Mouse (Mus musculus): Measurements from ENCODE around the gene Vegfa. TPM values are rescaled to one million over a fixed set of nuclear protein-coding genes. Genes with fewer than 3 reads are reported as not detected.

Vegfa gene
- polyA plus RNA-seq (2015; fragmentation: Nextera tagmentation; extraction: Ambion mirVana): 2.8 and 4.1 TPM in 2 replicates

DNA sequence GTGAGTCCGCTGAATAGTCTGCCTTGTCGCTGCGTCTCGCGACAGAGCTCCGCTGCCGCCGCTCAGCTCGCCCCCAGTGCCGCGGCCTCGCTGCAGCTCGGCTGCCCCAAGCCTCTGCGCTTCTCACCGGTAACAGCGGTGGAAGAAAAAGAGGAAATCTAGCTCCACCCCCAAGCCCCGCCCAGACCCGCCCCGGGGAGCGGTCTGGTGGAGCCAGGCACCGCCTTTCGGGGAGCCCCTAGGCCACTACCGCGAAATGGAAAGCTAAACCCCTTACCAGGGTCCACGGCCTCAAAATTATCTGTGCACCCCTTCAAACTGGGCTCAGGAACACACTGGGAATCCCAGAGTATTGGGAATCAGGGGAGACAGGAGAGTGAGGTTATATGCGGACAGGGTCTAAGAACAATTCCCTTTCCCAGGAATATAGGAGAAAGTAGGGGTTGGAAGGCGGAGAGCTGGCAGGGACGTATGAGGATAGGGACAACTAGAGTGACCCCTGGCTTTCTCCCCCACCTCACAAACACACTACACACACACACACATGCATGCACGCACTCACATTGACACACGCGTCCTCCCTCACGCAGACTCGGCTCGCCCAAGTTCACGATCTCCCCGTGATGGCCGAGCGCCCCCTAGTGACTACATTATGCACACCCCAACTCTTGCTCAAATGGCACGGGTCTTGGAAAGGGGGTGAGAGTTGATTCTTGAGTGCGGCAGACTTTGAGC, at the start of gene Vegfa:
Gene Vegfa, minus strand, starts transcription at position 113 of the 735 bp plus-strand sequence.
- peak within 1 kb of the TSS; percentile 91 for H3K27ac ChIP-seq
- H3K4me2 ChIP-seq: peak within 1 kb of the TSS; percentile 95
- peaks cover 7% of the 10 kb centered on the region; the same call in 1 of the 2 replicates for H3K27me3 ChIP-seq
- ATAC-seq (ENCODE audit: low FRiP score): peak; percentile 82
- H3K4me3 ChIP-seq: peak within 1 kb of the TSS; percentile 86
- no peaks in the 10 kb centered on the region for H3K9me3 ChIP-seq
- H3K9ac ChIP-seq: peak within 1 kb of the TSS; percentile 93
- H3K36me3 ChIP-seq: no peaks in the 10 kb centered on the region
- peaks cover 44% of the 10 kb centered on the region for H3K4me1 ChIP-seq (replicated peaks)
- WGBS: under 1% methylated on average over 40 of the region's 40 CpGs

DNA sequence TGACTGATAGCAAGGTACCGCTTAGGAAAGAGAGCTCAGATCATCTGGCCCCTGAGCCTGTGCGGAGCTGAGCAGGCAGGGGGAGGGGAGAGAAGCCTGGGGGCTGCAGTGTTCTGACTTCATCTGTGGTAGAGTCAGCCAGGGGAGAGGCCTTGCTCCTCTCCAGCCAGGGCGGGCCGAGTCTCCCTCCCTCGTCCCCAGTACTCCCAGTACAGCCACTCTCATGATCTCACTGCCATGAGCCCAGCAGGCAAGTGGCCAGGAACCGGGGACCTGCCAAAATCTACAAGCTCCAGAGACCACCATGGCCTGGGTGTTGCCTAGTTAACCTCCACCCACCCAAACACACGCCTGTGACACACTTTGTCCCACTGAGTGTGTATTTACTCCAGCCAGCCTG, 49.5 kb upstream of the Vegfa start:
- Histone ChIP-seq H3K4me2 (no peak overlapping the region), H3K27me3 (0 out of 2 replicates have a peak, but pooled peaks cover 3% of the 10 kb centered on the region), H3K9me3 (no peaks in the 10 kb centered on the region), H3K36me3 (no peaks in the 10 kb centered on the region), H3K4me3 (no peak overlapping the region), H3K9ac (no peak overlapping the region), H3K27ac (no peak overlapping the region), H3K4me1 (replicated peaks) (peaks cover 27% of the 10 kb centered on the region)
- 67% methylated on average over 7 of the region's 7 CpGs for WGBS
- ATAC-seq (ENCODE audit: low FRiP score): no peak

- no peak overlapping the region for H3K9ac ChIP-seq
- no peaks in the 10 kb centered on the region for H3K9me3 ChIP-seq
- no peak for ATAC-seq (ENCODE audit: low FRiP score)
- H3K4me2 ChIP-seq: no peak overlapping the region
- 0 out of 2 replicates have a peak, but pooled peaks cover 3% of the 10 kb centered on the region for H3K27me3 ChIP-seq
- H3K27ac ChIP-seq: no peak overlapping the region
- H3K4me1 ChIP-seq (replicated peaks): peaks cover 22% of the 10 kb centered on the region
- 58% methylated on average over 5 of the region's 5 CpGs for WGBS
- no peaks in the 10 kb centered on the region for H3K36me3 ChIP-seq
- H3K4me3 ChIP-seq: no peak overlapping the region
Measured at GRCm38 (mm10) chr17:46081042-46081441, 48.9 kb upstream of the Vegfa start.

DNA sequence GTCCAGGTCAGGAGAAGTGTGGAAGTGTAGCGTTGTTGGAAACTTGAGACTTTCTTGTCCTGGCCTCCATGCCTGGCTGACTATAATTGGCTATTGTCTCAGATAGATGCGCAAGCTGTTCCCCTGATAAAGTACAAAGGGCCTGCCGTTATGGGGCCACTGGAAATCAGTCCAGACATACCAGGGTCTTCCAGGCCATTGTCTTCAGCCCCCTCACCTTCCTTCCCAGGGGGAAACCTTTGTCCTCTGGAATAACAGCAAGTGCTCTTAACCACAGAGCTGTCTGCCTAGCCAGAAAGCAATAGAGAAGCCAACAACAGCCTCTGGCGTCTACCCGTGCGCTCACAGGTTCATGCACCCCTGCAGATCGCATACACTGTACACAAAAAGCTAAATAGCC, 48.2 kb upstream of the Vegfa start:
- H3K9me3 ChIP-seq: no peaks in the 10 kb centered on the region
- no peak overlapping the region for H3K4me2 ChIP-seq
- H3K27me3 ChIP-seq: 0 out of 2 replicates have a peak, but pooled peaks cover 3% of the 10 kb centered on the region
- 37% methylated on average over 7 of the region's 7 CpGs for WGBS
- ATAC-seq (ENCODE audit: low FRiP score): no peak
- H3K9ac ChIP-seq: no peak overlapping the region
- no peak overlapping the region for H3K27ac ChIP-seq
- H3K4me3 ChIP-seq: no peak overlapping the region
- H3K4me1 ChIP-seq (replicated peaks): peaks cover 22% of the 10 kb centered on the region
- no peaks in the 10 kb centered on the region for H3K36me3 ChIP-seq

DNA sequence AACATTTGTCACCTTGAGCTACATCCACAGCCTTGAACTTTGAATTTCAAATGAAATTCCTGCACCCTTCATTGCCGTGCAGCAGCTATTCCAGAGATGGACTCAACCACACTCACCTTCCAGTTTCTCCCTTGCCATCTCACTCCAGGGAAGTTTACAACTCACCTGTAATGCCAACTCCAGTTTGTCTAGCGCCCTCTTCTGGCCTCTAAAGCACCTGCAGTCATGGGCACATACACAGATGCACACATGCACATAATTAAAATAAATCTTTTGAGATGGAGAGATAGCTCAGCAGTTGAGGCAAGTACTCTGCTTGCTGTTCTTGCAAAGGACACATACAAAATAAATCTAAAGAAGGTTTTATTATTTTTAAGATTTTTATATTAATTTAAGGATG, 46.9 kb upstream of the Vegfa start:
- H3K4me2 ChIP-seq: no peak overlapping the region
- H3K4me1 ChIP-seq (replicated peaks): peaks cover 13% of the 10 kb centered on the region
- no peaks in the 10 kb centered on the region for H3K36me3 ChIP-seq
- H3K9ac ChIP-seq: no peak overlapping the region
- H3K27me3 ChIP-seq: 0 out of 2 replicates have a peak, but pooled peaks cover 3% of the 10 kb centered on the region
- no peaks in the 10 kb centered on the region for H3K9me3 ChIP-seq
- H3K27ac ChIP-seq: no peak overlapping the region
- 66% methylated on average over 2 of the region's 2 CpGs for WGBS
- H3K4me3 ChIP-seq: no peak overlapping the region
- ATAC-seq (ENCODE audit: low FRiP score): no peak

DNA sequence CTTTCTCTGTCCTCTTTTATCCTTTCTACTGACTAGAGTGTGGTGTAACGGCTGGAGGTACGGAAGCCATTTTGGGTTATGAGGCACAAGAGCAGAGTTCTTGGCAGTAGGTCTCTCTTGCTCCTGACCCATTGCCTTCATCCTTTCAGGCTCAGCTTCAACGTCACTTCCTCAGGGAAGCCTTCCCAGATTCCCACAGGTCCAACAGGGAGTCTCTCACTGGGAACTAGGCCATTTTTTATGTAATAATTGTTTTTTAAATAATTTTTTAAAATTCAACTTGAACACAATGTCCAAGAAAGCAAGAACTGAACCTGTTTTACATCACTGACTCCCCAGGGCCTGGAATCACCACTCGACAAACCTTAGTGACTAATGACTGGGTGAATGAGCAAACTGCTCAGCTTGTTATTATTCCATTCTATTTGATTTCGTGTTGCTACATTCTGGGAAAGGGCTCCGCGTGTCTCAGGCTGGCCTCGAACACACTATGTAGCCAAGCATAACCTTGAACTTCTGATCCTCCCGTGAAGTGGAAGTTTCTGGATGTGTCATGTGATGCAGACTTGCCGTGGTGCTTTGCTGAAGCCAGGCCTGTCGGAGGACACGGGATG, 45.9 kb upstream of the Vegfa start:
- no peak overlapping the region for H3K27ac ChIP-seq
- peaks cover 7% of the 10 kb centered on the region; the same call in 1 of the 2 replicates for H3K4me1 ChIP-seq (replicated peaks)
- 94% methylated on average over 12 of the region's 12 CpGs for WGBS
- no peak overlapping the region for H3K9ac ChIP-seq
- H3K9me3 ChIP-seq: no peaks in the 10 kb centered on the region
- no peak for ATAC-seq (ENCODE audit: low FRiP score)
- H3K4me3 ChIP-seq: no peak overlapping the region
- H3K4me2 ChIP-seq: no peak overlapping the region
- 0 out of 2 replicates have a peak, but pooled peaks cover 3% of the 10 kb centered on the region for H3K27me3 ChIP-seq
- H3K36me3 ChIP-seq: no peaks in the 10 kb centered on the region

GRCm38 (mm10) chr17:46076260-46076551, 44.0 kb upstream of the Vegfa start:
- peaks cover 7% of the 10 kb centered on the region; the same call in 1 of the 2 replicates for H3K4me1 ChIP-seq (replicated peaks)
- no peak overlapping the region for H3K9ac ChIP-seq
- no peak overlapping the region for H3K4me2 ChIP-seq
- ATAC-seq (ENCODE audit: low FRiP score): no peak
- 0 out of 2 replicates have a peak, but pooled peaks cover 3% of the 10 kb centered on the region for H3K27me3 ChIP-seq
- no peaks in the 10 kb centered on the region for H3K9me3 ChIP-seq
- H3K4me3 ChIP-seq: no peak overlapping the region
- no peak overlapping the region for H3K27ac ChIP-seq
- no peaks in the 10 kb centered on the region for H3K36me3 ChIP-seq
- WGBS: no CpG with 5 or more reads among the region's 1 CpGs

GRCm38 (mm10) chr17:46075551-46076259, 43.5 kb upstream of the Vegfa start:
- no peak overlapping the region for H3K9ac ChIP-seq
- peaks cover 7% of the 10 kb centered on the region; the same call in 1 of the 2 replicates for H3K4me1 ChIP-seq (replicated peaks)
- ATAC-seq (ENCODE audit: low FRiP score): no peak
- H3K27me3 ChIP-seq: 0 out of 2 replicates have a peak, but pooled peaks cover 3% of the 10 kb centered on the region
- H3K27ac ChIP-seq: no peak overlapping the region
- no peak overlapping the region for H3K4me2 ChIP-seq
- H3K36me3 ChIP-seq: no peaks in the 10 kb centered on the region
- WGBS: 78% methylated on average over 5 of the region's 5 CpGs
- H3K9me3 ChIP-seq: no peaks in the 10 kb centered on the region
- no peak overlapping the region for H3K4me3 ChIP-seq

DNA sequence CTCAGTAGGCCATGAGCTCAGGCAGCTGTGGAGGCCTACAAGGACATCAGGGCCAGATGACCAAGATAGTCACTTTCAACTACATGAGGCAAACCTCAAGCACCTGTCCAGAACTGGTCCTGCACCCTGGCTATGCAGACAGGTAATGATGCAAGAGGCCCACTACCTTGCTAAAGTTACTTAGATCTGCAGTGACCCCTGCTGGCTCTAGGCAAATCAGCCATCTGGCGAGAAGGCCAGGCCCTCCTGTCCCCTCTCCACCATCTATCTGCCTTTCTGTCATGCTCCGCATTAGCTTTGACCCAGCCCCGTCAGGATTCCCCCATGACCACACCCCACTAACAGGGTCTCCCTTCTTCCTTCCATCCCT, 42.9 kb upstream of the Vegfa start:
- H3K4me2 ChIP-seq: no peak overlapping the region
- no peak overlapping the region for H3K27ac ChIP-seq
- ATAC-seq (ENCODE audit: low FRiP score): no peak
- peaks cover 7% of the 10 kb centered on the region; the same call in 1 of the 2 replicates for H3K4me1 ChIP-seq (replicated peaks)
- 49% methylated on average over 3 of the region's 3 CpGs for WGBS
- no peaks in the 10 kb centered on the region for H3K9me3 ChIP-seq
- no peaks in the 10 kb centered on the region for H3K36me3 ChIP-seq
- H3K27me3 ChIP-seq: 0 out of 2 replicates have a peak, but pooled peaks cover 3% of the 10 kb centered on the region
- H3K9ac ChIP-seq: no peak overlapping the region
- H3K4me3 ChIP-seq: no peak overlapping the region

GRCm38 (mm10) chr17:46074398-46075115, 42.4 kb upstream of the Vegfa start:
- Histone ChIP-seq H3K9me3 (no peaks in the 10 kb centered on the region), H3K4me3 (no peak overlapping the region), H3K27ac (no peak overlapping the region), H3K9ac (no peak overlapping the region), H3K36me3 (no peaks in the 10 kb centered on the region), H3K4me2 (no peak overlapping the region), H3K4me1 (replicated peaks) (peaks cover 7% of the 10 kb centered on the region; the same call in 1 of the 2 replicates), H3K27me3 (0 out of 2 replicates have a peak, but pooled peaks cover 3% of the 10 kb centered on the region)
- WGBS: 69% methylated on average over 7 of the region's 7 CpGs
- no peak for ATAC-seq (ENCODE audit: low FRiP score)

DNA sequence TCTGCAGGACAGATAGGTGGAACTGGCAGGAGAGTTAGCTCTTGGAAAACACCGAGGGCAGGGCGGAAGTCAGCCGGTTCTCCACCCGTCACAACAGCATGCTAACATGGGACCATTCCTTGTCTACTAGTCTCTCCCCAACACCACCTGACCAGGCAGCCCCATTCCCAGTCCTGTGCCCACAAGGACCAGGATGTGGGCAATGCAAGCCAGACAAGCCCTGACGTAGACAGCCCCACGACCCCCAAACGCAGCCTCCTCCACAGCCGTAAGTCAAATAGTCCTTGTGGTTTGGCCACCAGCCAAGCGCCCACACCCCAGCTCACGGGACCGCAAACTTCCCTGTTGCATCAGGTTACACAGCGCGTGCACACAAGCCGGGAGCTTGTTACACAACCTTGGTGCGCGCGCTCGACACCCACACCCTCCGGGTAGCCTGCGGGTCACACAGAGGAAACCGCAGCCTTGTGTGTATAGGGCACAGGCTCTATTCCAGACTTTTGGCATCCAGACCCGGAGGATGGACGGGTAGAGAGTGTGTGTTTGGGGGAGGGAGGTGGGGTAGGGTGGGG, 41.6 kb upstream of the Vegfa start:
- peaks cover 7% of the 10 kb centered on the region; the same call in 1 of the 2 replicates for H3K4me1 ChIP-seq (replicated peaks)
- no peaks in the 10 kb centered on the region for H3K9me3 ChIP-seq
- 0 out of 2 replicates have a peak overlapping the region, but pooled peaks have one; percentile 1 for H3K4me2 ChIP-seq
- no peak for ATAC-seq (ENCODE audit: low FRiP score)
- H3K9ac ChIP-seq: no peak overlapping the region
- no peak overlapping the region for H3K27ac ChIP-seq
- WGBS: 71% methylated on average over 23 of the region's 23 CpGs
- H3K4me3 ChIP-seq: no peak overlapping the region
- 0 out of 2 replicates have a peak, but pooled peaks cover 3% of the 10 kb centered on the region for H3K27me3 ChIP-seq
- no peaks in the 10 kb centered on the region for H3K36me3 ChIP-seq
